Mouse (Mus musculus): Measurements from ENCODE around the gene Sos2. TPM values are rescaled to one million over a fixed set of nuclear protein-coding genes. Genes with fewer than 3 reads are reported as not detected.

Gene Sos2
- 10.3 and 13.0 TPM in 2 replicates for polyA plus RNA-seq (2014; fragmentation: Nextera tagmentation; extraction: Ambion mirVana)

- H3K36me3 ChIP-seq (ENCODE audit: control insufficient read depth, insufficient read depth, low read length), result no peaks in the 10 kb centered on the region
- H3K27ac ChIP-seq (replicated peaks in 1 of 2; ENCODE audit: control insufficient read depth in 1 of 2, insufficient read depth in 1 of 2, low read depth in 2 of 2, low read length in 2 of 2), result peak within 1 kb of the TSS; percentile 97 to 99
- peak; percentile 81 for ATAC-seq (ENCODE audit: insufficient number of reproducible peaks, insufficient read depth, low FRiP score, low read depth)
- H3K4me3 ChIP-seq (ENCODE audit: control insufficient read depth in 1 of 2, insufficient read depth in 1 of 2, low read depth in 1 of 2, low read length in 2 of 2), result peak within 1 kb of the TSS; percentile 73 to 98
- 0% methylated on average over 16 of the region's 85 CpGs for WGBS
- H3K9me3 ChIP-seq (ENCODE audit: control insufficient read depth, low read length), result no peaks in the 10 kb centered on the region
- peak within 1 kb of the TSS; percentile 79 for H3K4me2 ChIP-seq (ENCODE audit: low read length)
- H3K4me1 ChIP-seq (ENCODE audit: control insufficient read depth in 2 of 2, insufficient read depth in 2 of 2, low read length in 2 of 2), result peaks cover 6 to 22% of the 10 kb centered on the region in 2 experiments
- H3K27me3 ChIP-seq (ENCODE audit: control insufficient read depth, insufficient read depth, low read length), result no peaks in the 10 kb centered on the region
- H3K9ac ChIP-seq (ENCODE audit: low read length), result peak within 1 kb of the TSS; percentile 99
Observed at GRCm38 (mm10) chr12:69681566-69682061, at the start of gene Sos2. Gene Sos2, minus strand, starts transcription at chr12:69681852.

DNA sequence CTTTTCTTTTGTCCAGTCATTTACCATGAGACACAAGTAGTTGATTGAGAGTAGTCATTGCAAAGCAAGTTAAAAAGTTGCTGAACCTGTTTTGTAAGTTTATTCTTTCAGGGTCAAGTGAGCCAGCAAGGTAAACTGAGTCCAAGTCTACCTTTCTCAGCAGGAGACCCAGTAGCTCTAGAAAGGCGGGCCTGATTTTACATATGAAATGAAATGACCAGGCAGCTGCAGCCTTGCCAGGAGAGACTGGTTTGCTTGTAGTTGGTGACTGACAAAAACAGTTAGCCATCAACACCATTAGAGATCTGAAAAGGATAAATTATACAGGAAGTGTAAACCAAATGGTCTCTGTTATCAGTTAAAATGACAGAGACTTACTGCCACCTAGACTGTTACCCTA is 48.7 kb upstream of the Sos2 start:
- no peaks in the 10 kb centered on the region for H3K9me3 ChIP-seq (ENCODE audit: control insufficient read depth, low read length)
- H3K36me3 ChIP-seq (ENCODE audit: control insufficient read depth, insufficient read depth, low read length), result no peaks in the 10 kb centered on the region
- H3K27me3 ChIP-seq (ENCODE audit: control insufficient read depth, insufficient read depth, low read length), result no peaks in the 10 kb centered on the region
- 82% methylated on average over 1 of the region's 1 CpGs for WGBS
- H3K4me2 ChIP-seq (ENCODE audit: low read length), result no peak overlapping the region
- no peak for ATAC-seq (ENCODE audit: insufficient number of reproducible peaks, insufficient read depth, low FRiP score, low read depth)
- H3K9ac ChIP-seq (ENCODE audit: low read length), result no peak overlapping the region
- H3K4me3 ChIP-seq (ENCODE audit: control insufficient read depth in 1 of 2, insufficient read depth in 1 of 2, low read depth in 1 of 2, low read length in 2 of 2), result no peak overlapping the region
- no peak overlapping the region for H3K27ac ChIP-seq (replicated peaks in 1 of 2; ENCODE audit: control insufficient read depth in 1 of 2, insufficient read depth in 1 of 2, low read depth in 2 of 2, low read length in 2 of 2)
- peaks cover 0 to 9% of the 10 kb centered on the region in 2 experiments; a peak in 1 of 4 replicates for H3K4me1 ChIP-seq (ENCODE audit: control insufficient read depth in 2 of 2, insufficient read depth in 2 of 2, low read length in 2 of 2)

GRCm38 (mm10) chr12:69729246-69729645 is 47.6 kb upstream of the Sos2 start:
- peaks cover 0 to 10% of the 10 kb centered on the region in 2 experiments; a peak in 2 of 4 replicates for H3K4me1 ChIP-seq (ENCODE audit: control insufficient read depth in 2 of 2, insufficient read depth in 2 of 2, low read length in 2 of 2)
- H3K27me3 ChIP-seq (ENCODE audit: control insufficient read depth, insufficient read depth, low read length), result no peaks in the 10 kb centered on the region
- no peak overlapping the region for H3K4me2 ChIP-seq (ENCODE audit: low read length)
- no peaks in the 10 kb centered on the region for H3K36me3 ChIP-seq (ENCODE audit: control insufficient read depth, insufficient read depth, low read length)
- ATAC-seq (ENCODE audit: insufficient number of reproducible peaks, insufficient read depth, low FRiP score, low read depth), result no peak
- no peak overlapping the region for H3K4me3 ChIP-seq (ENCODE audit: control insufficient read depth in 1 of 2, insufficient read depth in 1 of 2, low read depth in 1 of 2, low read length in 2 of 2)
- no peaks in the 10 kb centered on the region for H3K9me3 ChIP-seq (ENCODE audit: control insufficient read depth, low read length)
- H3K9ac ChIP-seq (ENCODE audit: low read length), result no peak overlapping the region
- 86% methylated on average over 1 of the region's 1 CpGs for WGBS
- H3K27ac ChIP-seq (replicated peaks in 1 of 2; ENCODE audit: control insufficient read depth in 1 of 2, insufficient read depth in 1 of 2, low read depth in 2 of 2, low read length in 2 of 2), result no peak overlapping the region

GRCm38 (mm10) chr12:69724711-69725460 is 43.2 kb upstream of the Sos2 start, which contains the start of the genes L2hgdh and Atp5s:
Gene L2hgdh, minus strand, starts transcription at chr12:69724873.
Gene Atp5s, plus strand, starts transcription at chr12:69724950.
- under 1% methylated on average over 60 of the region's 60 CpGs for WGBS
- Histone ChIP-seq H3K4me3 (ENCODE audit: control insufficient read depth in 1 of 2, insufficient read depth in 1 of 2, low read depth in 1 of 2, low read length in 2 of 2) (peak within 1 kb of the TSS; percentile 73 to 79), H3K27me3 (ENCODE audit: control insufficient read depth, insufficient read depth, low read length) (no peaks in the 10 kb centered on the region), H3K4me1 (ENCODE audit: control insufficient read depth in 2 of 2, insufficient read depth in 2 of 2, low read length in 2 of 2) (peaks cover 4 to 16% of the 10 kb centered on the region in 2 experiments; a peak in 3 of 4 replicates), H3K36me3 (ENCODE audit: control insufficient read depth, insufficient read depth, low read length) (peaks cover 7% of the 10 kb centered on the region; the same call in 1 of the 2 replicates), H3K4me2 (ENCODE audit: low read length) (peak within 1 kb of the TSS; percentile 94), H3K9me3 (ENCODE audit: control insufficient read depth, low read length) (no peaks in the 10 kb centered on the region), H3K9ac (ENCODE audit: low read length) (peak within 1 kb of the TSS; percentile 79), H3K27ac (replicated peaks in 1 of 2; ENCODE audit: control insufficient read depth in 1 of 2, insufficient read depth in 1 of 2, low read depth in 2 of 2, low read length in 2 of 2) (peak within 1 kb of the TSS; percentile 63 to 90)
- ATAC-seq (ENCODE audit: insufficient number of reproducible peaks, insufficient read depth, low FRiP score, low read depth), result peak; percentile 96

DNA sequence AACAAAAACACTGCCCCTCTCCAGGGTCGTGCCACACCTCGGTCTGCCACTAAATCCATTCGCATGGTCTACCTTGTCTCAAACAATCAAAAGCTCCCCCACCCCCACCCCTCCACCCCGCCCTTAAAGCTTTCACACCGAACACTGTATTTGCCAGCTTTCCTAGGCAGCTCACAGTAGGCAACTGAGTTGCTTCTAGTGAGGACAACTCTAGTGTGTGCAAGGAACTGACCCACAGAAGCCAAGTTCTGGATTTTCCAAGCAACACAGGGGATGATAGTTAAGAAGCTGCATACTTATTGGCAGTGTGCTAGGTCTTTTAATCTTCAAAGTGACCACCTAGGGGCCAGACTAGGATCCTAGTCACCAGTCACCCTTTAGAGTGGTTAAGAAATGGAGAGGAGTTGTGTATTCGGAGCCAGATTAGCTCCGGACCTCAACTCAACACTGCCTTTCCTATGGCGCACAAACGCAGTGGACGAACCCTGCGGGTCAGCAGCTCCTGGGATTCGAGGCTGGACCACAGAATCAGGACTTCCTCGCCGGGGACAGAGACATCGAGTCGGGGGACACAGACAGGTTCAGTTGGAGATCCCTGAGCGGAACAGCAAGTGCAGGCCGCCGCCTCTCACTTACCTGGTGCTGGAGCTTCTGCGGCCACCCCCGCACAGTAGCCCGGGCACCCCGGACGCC is 42.5 kb upstream of the Sos2 start:
- Histone ChIP-seq H3K4me1 (ENCODE audit: control insufficient read depth in 2 of 2, insufficient read depth in 2 of 2, low read length in 2 of 2) (peaks cover 4 to 16% of the 10 kb centered on the region in 2 experiments; a peak in 3 of 4 replicates), H3K27me3 (ENCODE audit: control insufficient read depth, insufficient read depth, low read length) (no peaks in the 10 kb centered on the region), H3K4me2 (ENCODE audit: low read length) (peak overlapping the region; percentile 94), H3K9ac (ENCODE audit: low read length) (peak overlapping the region; percentile 79), H3K36me3 (ENCODE audit: control insufficient read depth, insufficient read depth, low read length) (peaks cover 13% of the 10 kb centered on the region; the same call in 1 of the 2 replicates), H3K4me3 (ENCODE audit: control insufficient read depth in 1 of 2, insufficient read depth in 1 of 2, low read depth in 1 of 2, low read length in 2 of 2) (peak overlapping the region; percentile 73 to 79), H3K9me3 (ENCODE audit: control insufficient read depth, low read length) (peaks cover 6% of the 10 kb centered on the region; the same call in 1 of the 2 replicates), H3K27ac (replicated peaks in 1 of 2; ENCODE audit: control insufficient read depth in 1 of 2, insufficient read depth in 1 of 2, low read depth in 2 of 2, low read length in 2 of 2) (peak overlapping the region; percentile 4 to 30; a peak in 1 of 4 replicates)
- ATAC-seq (ENCODE audit: insufficient number of reproducible peaks, insufficient read depth, low FRiP score, low read depth), result peak; percentile 19
- 7% methylated on average over 24 of the region's 24 CpGs for WGBS

DNA sequence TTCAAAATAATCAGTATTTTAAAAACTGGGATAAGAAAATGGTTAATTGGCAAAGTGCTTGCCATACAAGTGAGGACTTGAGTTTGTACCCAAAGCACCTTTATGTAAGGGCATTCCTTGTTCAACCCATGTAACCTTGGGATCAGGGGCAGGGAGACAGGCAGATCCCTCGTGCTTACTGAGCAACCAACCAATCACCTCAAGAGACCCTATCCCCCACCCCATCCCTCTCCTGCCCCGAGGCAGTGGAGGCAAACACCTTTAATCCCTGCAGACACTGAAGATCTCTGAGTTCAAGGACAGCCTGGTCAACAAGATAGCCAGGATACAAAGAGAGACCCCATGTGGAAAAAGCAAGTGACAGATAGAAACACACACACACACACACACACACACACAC is 41.7 kb upstream of the Sos2 start:
- Histone ChIP-seq H3K9me3 (ENCODE audit: control insufficient read depth, low read length) (peaks cover 8% of the 10 kb centered on the region; the same call in 1 of the 2 replicates), H3K9ac (ENCODE audit: low read length) (no peak overlapping the region), H3K4me3 (ENCODE audit: control insufficient read depth in 1 of 2, insufficient read depth in 1 of 2, low read depth in 1 of 2, low read length in 2 of 2) (no peak overlapping the region), H3K27ac (replicated peaks in 1 of 2; ENCODE audit: control insufficient read depth in 1 of 2, insufficient read depth in 1 of 2, low read depth in 2 of 2, low read length in 2 of 2) (no peak overlapping the region), H3K4me2 (ENCODE audit: low read length) (peak overlapping the region; percentile 94), H3K36me3 (ENCODE audit: control insufficient read depth, insufficient read depth, low read length) (peaks cover 13% of the 10 kb centered on the region; the same call in 1 of the 2 replicates), H3K27me3 (ENCODE audit: control insufficient read depth, insufficient read depth, low read length) (no peaks in the 10 kb centered on the region), H3K4me1 (ENCODE audit: control insufficient read depth in 2 of 2, insufficient read depth in 2 of 2, low read length in 2 of 2) (peaks cover 4 to 16% of the 10 kb centered on the region in 2 experiments; a peak in 3 of 4 replicates)
- no peak for ATAC-seq (ENCODE audit: insufficient number of reproducible peaks, insufficient read depth, low FRiP score, low read depth)
- 65% methylated on average over 2 of the region's 2 CpGs for WGBS

DNA sequence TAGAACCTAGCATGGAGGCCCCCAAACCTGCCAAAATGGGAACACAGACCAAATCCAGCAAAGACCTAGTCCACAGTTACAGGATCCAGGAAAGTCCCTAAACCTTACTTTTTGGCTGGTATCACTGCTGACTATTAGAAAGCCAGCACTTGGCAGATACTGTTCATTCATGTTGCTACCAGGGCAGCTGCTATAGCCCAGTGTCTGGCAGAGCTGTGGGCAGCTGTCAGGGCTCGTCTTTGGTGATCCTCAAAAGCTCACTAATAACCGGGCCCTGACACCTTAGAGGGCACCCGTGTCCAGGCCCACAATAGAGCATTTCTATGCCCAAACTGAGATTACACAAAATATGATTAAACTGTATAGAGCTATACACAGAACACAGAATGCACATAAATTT is 41.2 kb upstream of the Sos2 start:
- Histone ChIP-seq H3K36me3 (ENCODE audit: control insufficient read depth, insufficient read depth, low read length) (peaks cover 15% of the 10 kb centered on the region; the same call in 1 of the 2 replicates), H3K27me3 (ENCODE audit: control insufficient read depth, insufficient read depth, low read length) (no peaks in the 10 kb centered on the region), H3K4me2 (ENCODE audit: low read length) (no peak overlapping the region), H3K9ac (ENCODE audit: low read length) (no peak overlapping the region), H3K4me1 (ENCODE audit: control insufficient read depth in 2 of 2, insufficient read depth in 2 of 2, low read length in 2 of 2) (peaks cover 4 to 16% of the 10 kb centered on the region in 2 experiments; a peak in 3 of 4 replicates), H3K9me3 (ENCODE audit: control insufficient read depth, low read length) (peaks cover 8% of the 10 kb centered on the region; the same call in 1 of the 2 replicates), H3K27ac (replicated peaks in 1 of 2; ENCODE audit: control insufficient read depth in 1 of 2, insufficient read depth in 1 of 2, low read depth in 2 of 2, low read length in 2 of 2) (no peak overlapping the region), H3K4me3 (ENCODE audit: control insufficient read depth in 1 of 2, insufficient read depth in 1 of 2, low read depth in 1 of 2, low read length in 2 of 2) (no peak overlapping the region)
- ATAC-seq (ENCODE audit: insufficient number of reproducible peaks, insufficient read depth, low FRiP score, low read depth), result no peak
- 87% methylated on average over 3 of the region's 3 CpGs for WGBS

Data from heart, embryonic 14.5 days (tissue).